Mouse (Mus musculus) ES-Bruce4 (cell line): ENCODE measurements around the gene Dpf2. TPM values are rescaled to one million over a fixed set of nuclear protein-coding genes. Genes with fewer than 3 reads are reported as not detected.
A peak's percentile ranks its signal among the peaks of the same experiment; 100 is the strongest.

Experiments used
- H3K27ac ChIP-seq: 2 replicates; pipeline ENCODE4 v1.5.1; 2012; ENCODE audit warnings: low read length, inconsistent platforms; ENCODE audit not compliant: insufficient read depth
- H3K27me3 ChIP-seq: 2 replicates; pipeline ENCODE4 v1.6.1; 2012; ENCODE audit warnings: mild to moderate bottlenecking, low read length, inconsistent platforms; ENCODE audit not compliant: control insufficient read depth, poor library complexity, insufficient read depth, severe bottlenecking
- H3K36me3 ChIP-seq: 2 replicates; pipeline ENCODE4 v1.6.1; 2012; ENCODE audit warnings: inconsistent platforms, mild to moderate bottlenecking, low read length, moderate library complexity; ENCODE audit not compliant: control insufficient read depth, poor library complexity, insufficient read depth, severe bottlenecking
- H3K4me1 ChIP-seq: one replicate; pipeline ENCODE4 v1.8.1; 2011; ENCODE audit warnings: low read length; ENCODE audit not compliant: control insufficient read depth, insufficient read depth
- H3K4me3 ChIP-seq: 2 replicates; pipeline ENCODE4 v1.5.1; 2011; ENCODE audit warnings: low read depth, mild to moderate bottlenecking, low read length
- H3K9ac ChIP-seq: 2 replicates; pipeline ENCODE4 v1.6.1; 2012; ENCODE audit warnings: low read depth, mild to moderate bottlenecking, inconsistent platforms; ENCODE audit not compliant: poor library complexity, severe bottlenecking
- H3K9me3 ChIP-seq: replicated peaks from 2 replicates; pipeline ENCODE4 v1.6.1; 2012; ENCODE audit warnings: mild to moderate bottlenecking, low read length, inconsistent platforms; ENCODE audit not compliant: control insufficient read depth, poor library complexity, insufficient read depth, severe bottlenecking
- CTCF ChIP-seq: IDR thresholded peaks from one replicate; pipeline ENCODE4 v1.8.1; 2011; ENCODE audit warnings: low read depth, low read length
- EP300 ChIP-seq: IDR thresholded peaks from 2 replicates; pipeline ENCODE4 v1.6.1; 2011; ENCODE audit warnings: low read depth, low read length; ENCODE audit not compliant: insufficient read depth
- POLR2A ChIP-seq: IDR thresholded peaks from one replicate; pipeline ENCODE4 v1.8.1; 2011; ENCODE audit warnings: low read length; ENCODE audit not compliant: insufficient read depth
- polyA plus RNA-seq: library from polyadenylated mRNA; stranded (reverse); fragments of >200 nt; gene quantifications from 2 replicates; pipeline ENCODE4 v1.2.4, GENCODE M21; 2011; ENCODE audit warnings: low read depth; ENCODE audit not compliant: missing spikeins, insufficient read depth, insufficient read length

The Dpf2 gene
- polyA plus RNA-seq, 1 experiment: 137 TPM

- TF ChIP-seq POLR2A (no peak), EP300 (no peak), CTCF (no peak)
- peak overlapping the region; percentile 74 for H3K4me3 ChIP-seq
- H3K36me3 ChIP-seq: no peaks in the 10 kb centered on the region; the same call in 1 of the 2 replicates
- H3K27ac ChIP-seq: no peak overlapping the region
- peak overlapping the region; percentile 69 for H3K9ac ChIP-seq
- no peaks in the 10 kb centered on the region for H3K27me3 ChIP-seq
- no peaks in the 10 kb centered on the region for H3K9me3 ChIP-seq
- H3K4me1 ChIP-seq: peaks cover 2% of the 10 kb centered on the region
Observed at GRCm38 (mm10) chr19:5874391-5874968, 38.3 kb downstream of the Dpf2 start.

- Histone ChIP-seq H3K36me3 (peaks cover 2% of the 10 kb centered on the region), H3K4me3 (no peak overlapping the region), H3K4me1 (peaks cover 2% of the 10 kb centered on the region), H3K9ac (no peak overlapping the region), H3K27ac (no peak overlapping the region), H3K27me3 (no peaks in the 10 kb centered on the region), H3K9me3 (no peaks in the 10 kb centered on the region)
- TF ChIP-seq POLR2A (no peak), CTCF (no peak), EP300 (no peak)
Observed at GRCm38 (mm10) chr19:5872931-5873556, 39.8 kb downstream of the Dpf2 start.

- H3K4me3 ChIP-seq: no peak overlapping the region
- no peak overlapping the region for H3K27ac ChIP-seq
- peaks cover 2% of the 10 kb centered on the region for H3K4me1 ChIP-seq
- no peaks in the 10 kb centered on the region for H3K27me3 ChIP-seq
- no peaks in the 10 kb centered on the region for H3K9me3 ChIP-seq
- peaks cover 2% of the 10 kb centered on the region for H3K36me3 ChIP-seq
- no peak for TF ChIP-seq POLR2A
- H3K9ac ChIP-seq: no peak overlapping the region
Observed at GRCm38 (mm10) chr19:5872528-5872927, 40.3 kb downstream of the Dpf2 start.

- peaks cover 2% of the 10 kb centered on the region for H3K4me1 ChIP-seq
- TF ChIP-seq POLR2A: no peak
- no peaks in the 10 kb centered on the region for H3K9me3 ChIP-seq
- no peak overlapping the region for H3K9ac ChIP-seq
- H3K4me3 ChIP-seq: no peak overlapping the region
- no peak overlapping the region for H3K27ac ChIP-seq
- H3K27me3 ChIP-seq: no peaks in the 10 kb centered on the region
- H3K36me3 ChIP-seq: peaks cover 2% of the 10 kb centered on the region
Observed at GRCm38 (mm10) chr19:5871683-5872082, 41.1 kb downstream of the Dpf2 start.

- Histone ChIP-seq H3K4me3 (no peak overlapping the region), H3K9me3 (no peaks in the 10 kb centered on the region), H3K27ac (no peak overlapping the region), H3K4me1 (peaks cover 2% of the 10 kb centered on the region), H3K27me3 (no peaks in the 10 kb centered on the region), H3K36me3 (peaks cover 2% of the 10 kb centered on the region), H3K9ac (no peak overlapping the region)
- TF ChIP-seq CTCF (no peak), POLR2A (no peak), EP300 (no peak)
Observed at GRCm38 (mm10) chr19:5871273-5871672, 41.5 kb downstream of the Dpf2 start.

- H3K27me3 ChIP-seq: no peaks in the 10 kb centered on the region
- H3K4me3 ChIP-seq: no peak overlapping the region
- H3K9ac ChIP-seq: no peak overlapping the region
- H3K27ac ChIP-seq: no peak overlapping the region
- no peak for TF ChIP-seq POLR2A
- no peak for TF ChIP-seq CTCF
- TF ChIP-seq EP300: no peak
- no peaks in the 10 kb centered on the region for H3K9me3 ChIP-seq
- peaks cover 8% of the 10 kb centered on the region for H3K36me3 ChIP-seq
- no peaks in the 10 kb centered on the region for H3K4me1 ChIP-seq
Observed at GRCm38 (mm10) chr19:5868096-5868495, 44.7 kb downstream of the Dpf2 start.
